In the genomic region with DNA sequence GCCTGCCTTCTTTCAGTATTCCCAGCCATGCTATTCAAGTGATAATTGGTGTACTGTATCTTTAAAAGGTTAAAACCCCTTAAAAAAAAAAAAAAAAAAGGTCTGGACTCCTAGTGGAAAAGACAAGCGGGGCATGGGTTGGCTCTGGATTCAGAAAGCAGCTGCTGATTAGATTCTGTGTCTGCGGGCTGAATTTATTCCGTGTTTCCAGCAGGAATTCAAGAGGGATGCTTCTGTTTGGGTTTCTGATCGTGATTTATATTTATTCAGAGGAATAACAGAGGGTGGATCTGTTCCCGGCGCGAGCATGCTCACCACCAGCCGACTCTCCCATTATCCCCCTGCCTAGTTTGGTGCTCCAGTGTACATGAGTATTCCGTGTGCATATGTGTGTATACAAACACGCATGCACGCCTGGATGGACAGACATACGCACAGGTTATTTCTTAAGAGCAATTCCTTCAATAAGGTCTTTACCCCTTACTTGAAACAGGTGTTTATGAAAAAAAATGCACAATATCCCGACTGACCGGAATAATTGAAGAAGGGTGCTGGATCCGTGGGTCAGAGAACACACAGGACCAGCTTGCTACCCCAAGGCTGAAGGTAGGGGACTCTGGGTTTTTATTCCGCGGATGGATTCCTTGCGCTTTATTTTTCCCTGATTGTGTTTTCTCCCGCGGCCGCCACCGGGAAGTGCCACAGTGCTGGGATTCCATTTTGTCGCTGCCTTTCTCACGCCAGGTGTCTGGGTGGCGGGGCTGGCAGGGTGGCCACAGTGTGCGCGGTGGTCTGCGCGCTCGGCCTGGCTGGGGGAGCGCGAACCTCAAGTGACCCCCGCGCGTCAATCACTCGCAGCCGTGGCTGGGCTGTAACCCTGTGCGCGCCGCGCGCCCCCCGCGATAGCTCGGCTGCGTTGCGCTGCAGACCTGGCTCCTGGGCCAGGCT, we compare ENCODE assay signal across 8 mouse cellular contexts.
DNase-seq lines count a peak whose midpoint lies in the region; ATAC-seq and TF ChIP-seq lines count a peak whose summit lies in the region.

No protein-coding gene starts in this region.

- H3K36me3 ChIP-seq in forebrain, embryonic 15.5 days = no peaks in the 10 kb centered on the region
- no peaks in the 10 kb centered on the region for H3K36me3 ChIP-seq in intestine, embryonic 16.5 days (ENCODE audit: control insufficient read depth, insufficient read depth, low read length)
- H3K36me3 ChIP-seq in limb, embryonic 13.5 days = no peaks in the 10 kb centered on the region
- no peaks in the 10 kb centered on the region for H3K36me3 ChIP-seq in neural tube, embryonic 14.5 days (ENCODE audit: control insufficient read depth, insufficient read depth, low read length)

- H3K9me3 ChIP-seq in forebrain, embryonic 15.5 days = no peaks in the 10 kb centered on the region
- H3K9me3 ChIP-seq in intestine, embryonic 16.5 days (ENCODE audit: control insufficient read depth, low read length) = no peaks in the 10 kb centered on the region
- no peaks in the 10 kb centered on the region for H3K9me3 ChIP-seq in limb, embryonic 13.5 days
- H3K9me3 ChIP-seq in neural tube, embryonic 14.5 days (ENCODE audit: control insufficient read depth, low read length) = no peaks in the 10 kb centered on the region

- under 1% methylated on average over 47 of the region's 47 CpGs for WGBS in forebrain, embryonic 15.5 days
- WGBS in intestine, embryonic 16.5 days = 2% methylated on average over 47 of the region's 47 CpGs
- 3% methylated on average over 47 of the region's 47 CpGs for WGBS in limb, embryonic 13.5 days
- 1% methylated on average over 47 of the region's 47 CpGs for WGBS in neural tube, embryonic 14.5 days

- H3K9ac ChIP-seq in forebrain, embryonic 15.5 days (replicated peaks) = peak overlapping the region; percentile 61
- peak overlapping the region; percentile 70 for H3K9ac ChIP-seq in intestine, embryonic 16.5 days (ENCODE audit: low read depth, low read length)
- peak overlapping the region; percentile 55 for H3K9ac ChIP-seq in limb, embryonic 13.5 days
- H3K9ac ChIP-seq in neural tube, embryonic 14.5 days (replicated peaks; ENCODE audit: low read depth, low read length) = peak overlapping the region; percentile 70

- H3K27ac ChIP-seq in forebrain, embryonic 15.5 days (replicated peaks) = peak overlapping the region; percentile 88
- H3K27ac ChIP-seq in intestine, embryonic 16.5 days (ENCODE audit: low read length) = no peak overlapping the region
- H3K27ac ChIP-seq in limb, embryonic 13.5 days = no peak overlapping the region
- peak overlapping the region; percentile 76 for H3K27ac ChIP-seq in neural tube, embryonic 14.5 days (ENCODE audit: low read depth, low read length)

- no peak; the same call in 1 of the 2 replicates for TF ChIP-seq CTCF in brain, embryonic 14.5 days (IDR thresholded peaks at IDR 0.05; ENCODE audit: borderline replicate concordance, extremely low read depth, insufficient read depth, insufficient read length)

- 0 out of 2 replicates have a peak, but pooled peaks have one; percentile 26 for TF ChIP-seq POLR2A in brain, embryonic 14.5 days (IDR thresholded peaks at IDR 0.05; ENCODE audit: borderline replicate concordance, extremely low read depth, insufficient read depth, insufficient read length, poor library complexity, severe bottlenecking)

- H3K4me1 ChIP-seq in forebrain, embryonic 15.5 days = peaks cover 47% of the 10 kb centered on the region
- peaks cover 19% of the 10 kb centered on the region; the same call in 1 of the 2 replicates for H3K4me1 ChIP-seq in intestine, embryonic 16.5 days (ENCODE audit: control insufficient read depth, insufficient read depth, low read length)
- H3K4me1 ChIP-seq in limb, embryonic 13.5 days = peaks cover 12% of the 10 kb centered on the region
- peaks cover 22% of the 10 kb centered on the region for H3K4me1 ChIP-seq in neural tube, embryonic 14.5 days (ENCODE audit: control insufficient read depth, insufficient read depth, low read length)

- peak; percentile 38 for DNase-seq in adrenal gland, adult 2 months
- DNase-seq in adrenal gland, postnatal 4 days (ENCODE audit: low spot score in 2 of 2) = no peak
- DNase-seq in brain, embryonic 14.5 days (ENCODE audit: low read depth) = peak; percentile 85
- DNase-seq in urinary bladder, postnatal 10 days (ENCODE audit: low spot score) = no peak

- peak overlapping the region; percentile 62 for H3K4me2 ChIP-seq in forebrain, embryonic 15.5 days (replicated peaks)
- H3K4me2 ChIP-seq in intestine, embryonic 16.5 days (ENCODE audit: low read depth, low read length) = peak overlapping the region; percentile 91
- H3K4me2 ChIP-seq in limb, embryonic 13.5 days (replicated peaks) = peak overlapping the region; percentile 79
- H3K4me2 ChIP-seq in neural tube, embryonic 14.5 days (ENCODE audit: low read depth, low read length) = peak overlapping the region; percentile 60

- peak overlapping the region; percentile 61 for H3K4me3 ChIP-seq in forebrain, embryonic 15.5 days
- peak overlapping the region; percentile 64 for H3K4me3 ChIP-seq in intestine, embryonic 16.5 days (ENCODE audit: low read length)
- H3K4me3 ChIP-seq in limb, embryonic 13.5 days = peak overlapping the region; percentile 46
- H3K4me3 ChIP-seq in neural tube, embryonic 14.5 days (ENCODE audit: low read depth, low read length) = peak overlapping the region; percentile 51

- H3K27me3 ChIP-seq in forebrain, embryonic 15.5 days = no peaks in the 10 kb centered on the region
- peaks cover 8% of the 10 kb centered on the region for H3K27me3 ChIP-seq in intestine, embryonic 16.5 days (replicated peaks; ENCODE audit: control insufficient read depth, insufficient read depth, low read length)
- H3K27me3 ChIP-seq in limb, embryonic 13.5 days = peaks cover 64% of the 10 kb centered on the region
- H3K27me3 ChIP-seq in neural tube, embryonic 14.5 days (ENCODE audit: control insufficient read depth, insufficient read depth, low read length) = no peaks in the 10 kb centered on the region

- ATAC-seq in forebrain, embryonic 15.5 days (replicated peaks) = peak; percentile 60
- ATAC-seq in intestine, embryonic 16.5 days = peak; percentile 55
- no peak for ATAC-seq in limb, embryonic 13.5 days (ENCODE audit: low FRiP score, low read depth)
- peak; percentile 81 for ATAC-seq in neural tube, embryonic 14.5 days (ENCODE audit: low read depth)

Comparison
In these comparisons a context has a peak if more than half of its experiments do, and no peak if none do; other contexts are left out.
1. DNase-seq: peak in adrenal gland, adult 2 months (single experiment) and brain, embryonic 14.5 days (single experiment); none in adrenal gland, postnatal 4 days (0 of 2) and urinary bladder, postnatal 10 days (single experiment).
2. H3K27ac ChIP-seq: peak in forebrain, embryonic 15.5 days (single experiment) and neural tube, embryonic 14.5 days (single experiment); none in intestine, embryonic 16.5 days (single experiment) and limb, embryonic 13.5 days (single experiment).
3. Peak in every context shown above with its lines, with median percentiles within 50 percentile points of each other: H3K4me2 ChIP-seq, H3K4me3 ChIP-seq and H3K9ac ChIP-seq.